Mouse (Mus musculus): ENCODE measurements around the gene Zfp512b.

DNA sequence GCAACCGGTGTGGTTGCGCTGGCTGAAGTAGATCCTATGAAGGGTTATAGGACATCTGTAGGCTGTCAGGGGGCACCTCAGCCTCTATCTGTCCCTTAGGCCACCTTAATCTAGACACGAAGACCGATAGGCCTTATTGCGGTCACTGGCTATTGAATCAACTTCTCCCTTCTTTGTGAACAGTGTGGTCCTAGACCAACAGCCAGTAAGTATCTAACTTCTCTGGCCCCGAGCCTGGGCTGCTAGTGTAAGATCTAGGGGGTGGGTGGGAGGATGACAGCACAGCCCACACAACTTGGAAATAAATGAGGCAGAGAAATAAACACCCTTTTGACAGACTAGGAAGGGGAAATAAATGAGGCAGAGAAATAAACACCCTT lies 429 bp upstream of the Zfp512b start:
- no peak for TF ChIP-seq POLR2A (IDR thresholded peaks at IDR 0.05; ENCODE audit: low read depth, low read length)
- no peak for TF ChIP-seq CTCF (conservative IDR thresholded peaks at IDR 0.05; ENCODE audit: insufficient read depth, insufficient read length, low read depth, low read length)
